Mouse (Mus musculus) right cerebral cortex, postnatal 14 days (tissue): Measurements from ENCODE around the gene Zfp36.
"Not testable (repeated sequence)": the region's sequence is repeated elsewhere in the genome, so short reads cannot be mapped to it uniquely, and the experiment has no call there.

ENCODE experiments used
- DNase-seq: peaks from one replicate; pipeline ENCODE4 v3.0.0; 2022

Zfp36 gene

DNA sequence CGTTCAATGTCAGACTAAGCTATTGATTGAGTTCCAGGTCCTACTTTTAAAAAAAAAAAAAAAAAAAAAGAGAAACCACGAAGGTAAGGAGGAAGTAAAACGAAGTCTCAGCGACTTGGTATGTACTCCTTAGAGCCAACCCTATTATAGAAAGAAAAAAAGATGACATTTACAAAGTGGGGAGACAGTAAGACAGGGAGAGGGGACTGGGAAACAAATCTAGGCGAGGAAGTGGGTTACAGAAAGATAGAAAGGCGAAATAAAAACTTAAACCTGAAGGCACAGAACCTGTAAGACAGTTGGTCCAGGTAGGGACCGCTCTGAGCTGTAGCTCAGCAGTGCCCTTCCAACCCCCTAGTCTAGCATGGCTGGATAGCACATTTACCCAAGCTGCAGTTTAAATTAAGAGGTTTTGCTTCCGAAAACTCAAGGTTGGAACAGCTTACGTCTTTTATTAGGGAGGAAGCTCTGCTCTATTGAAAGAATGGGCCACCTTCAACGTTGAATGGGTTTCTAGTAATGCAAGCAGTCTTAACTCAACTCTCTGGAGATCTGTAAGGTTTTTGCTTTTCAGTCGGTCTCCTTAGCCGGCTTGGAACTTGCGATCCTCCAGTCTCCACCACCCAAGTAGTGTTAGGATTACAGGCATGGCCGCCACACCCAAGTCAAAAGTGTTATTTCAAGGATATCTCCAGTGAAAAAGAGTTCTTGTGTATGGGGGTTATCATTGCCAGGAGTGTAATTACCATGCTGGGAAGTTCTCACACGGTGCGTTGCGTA is at the start of gene Zfp36:
Zfp36 (minus strand) TSS at position 17 of the 780 bp plus-strand sequence.
- DNase-seq: no peak

DNA sequence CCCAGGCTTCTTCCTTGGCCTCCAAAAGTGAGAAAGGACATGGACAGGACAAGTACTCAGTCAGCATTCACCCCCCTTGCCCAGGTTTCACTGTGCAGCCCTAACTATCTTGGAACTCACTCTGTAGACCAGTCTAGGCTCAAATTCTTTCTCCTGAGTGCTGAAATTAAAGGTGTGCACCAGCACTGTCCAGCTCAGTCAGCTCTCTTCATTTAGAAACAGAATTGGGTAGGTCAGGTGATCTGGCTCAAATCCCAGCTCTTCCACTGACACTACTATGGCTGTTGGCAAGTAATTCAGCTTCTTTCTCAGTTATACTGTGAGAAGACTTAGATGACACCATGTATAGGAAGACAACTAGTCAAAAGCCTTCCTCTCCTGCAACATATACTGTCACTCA is 47.7 kb upstream of the Zfp36 start:
- DNase-seq: no peak

- DNase-seq: no peak
Observed at GRCm38 (mm10) chr7:28423018-28423417, 43.0 kb upstream of the Zfp36 start.

DNA sequence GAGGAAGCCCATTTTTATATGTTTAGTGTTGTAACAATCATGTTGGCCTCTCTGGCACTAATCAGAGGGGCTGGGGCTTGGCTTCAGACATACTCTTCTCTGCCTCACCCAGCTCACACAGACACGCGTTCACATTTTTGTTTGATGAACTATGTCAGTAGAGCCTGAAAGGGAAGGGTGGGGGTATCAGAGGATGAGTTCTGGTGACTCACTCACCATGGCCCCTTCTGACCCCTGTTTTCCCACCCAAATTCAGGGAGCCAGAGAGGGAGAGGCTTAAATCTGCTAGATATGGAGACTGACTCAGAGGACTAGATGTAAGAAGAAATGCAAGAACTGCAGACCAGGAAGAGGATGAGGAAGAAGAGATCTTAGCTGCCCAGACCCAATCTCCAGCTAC is 39.4 kb upstream of the Zfp36 start:
- DNase-seq: no peak

GRCm38 (mm10) chr7:28418096-28418670 is 38.1 kb upstream of the Zfp36 start:
- no peak for DNase-seq

DNA sequence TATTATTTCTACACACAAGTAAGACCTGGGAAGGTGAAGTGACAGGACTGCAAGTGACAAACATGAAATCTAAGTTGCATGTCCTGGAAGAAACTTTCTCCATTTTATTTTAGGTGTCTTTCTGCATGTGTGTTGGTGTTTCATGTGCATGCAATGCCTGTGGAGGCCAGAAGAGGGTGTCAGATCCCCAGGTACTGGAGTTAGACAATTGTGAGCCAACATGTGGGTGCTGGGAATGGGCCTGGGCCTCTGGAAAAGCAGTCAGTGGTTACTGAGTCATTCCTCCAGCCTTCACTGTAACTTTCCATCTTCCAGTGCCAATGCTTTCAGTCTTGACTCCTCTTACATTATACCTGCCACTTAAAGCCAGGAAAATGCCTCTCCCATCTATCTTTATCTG is 37.3 kb upstream of the Zfp36 start:
- DNase-seq: no peak

DNA sequence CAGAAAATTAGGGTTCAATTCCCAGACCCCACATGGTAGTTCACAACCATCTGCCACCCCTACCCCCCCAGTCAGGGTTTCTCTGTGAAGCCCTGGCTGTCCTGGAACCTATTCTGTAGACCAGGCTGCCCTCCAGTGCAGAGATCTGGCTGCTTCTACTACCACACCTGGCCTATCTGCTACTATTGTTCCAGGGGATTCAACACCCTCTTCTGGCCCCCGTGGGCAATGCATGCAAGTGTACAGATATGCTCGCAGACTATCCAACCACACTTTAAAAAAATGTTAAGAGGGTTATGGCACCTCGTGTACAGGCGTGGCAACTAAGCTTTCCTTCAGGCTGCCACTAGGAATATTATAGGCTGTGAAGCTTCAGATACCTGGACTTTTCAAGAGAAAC is 32.8 kb upstream of the Zfp36 start:
- DNase-seq: no peak

GRCm38 (mm10) chr7:28410841-28411475 is 30.9 kb upstream of the Zfp36 start:
- DNase-seq: no peak

DNA sequence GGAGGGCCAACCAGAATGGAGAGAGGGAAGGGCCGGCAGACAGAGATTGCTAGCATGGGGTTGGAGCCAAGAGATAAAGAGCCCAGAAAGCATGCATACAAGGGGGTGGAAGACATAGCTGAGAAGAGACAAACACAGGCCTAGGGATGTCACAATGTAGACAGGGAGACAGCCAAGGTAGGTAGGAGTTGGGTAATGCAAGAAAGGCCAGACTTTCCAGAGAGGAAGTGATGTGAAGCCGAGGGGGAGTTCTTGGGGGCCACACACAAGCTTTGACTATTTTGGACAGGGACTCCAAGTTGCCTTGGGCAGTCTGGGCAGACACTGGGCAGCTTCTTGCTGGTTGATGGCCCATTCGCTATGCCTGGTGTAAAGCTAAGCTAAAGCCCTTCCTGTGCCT is 21.9 kb upstream of the Zfp36 start:
- DNase-seq: no peak

DNA sequence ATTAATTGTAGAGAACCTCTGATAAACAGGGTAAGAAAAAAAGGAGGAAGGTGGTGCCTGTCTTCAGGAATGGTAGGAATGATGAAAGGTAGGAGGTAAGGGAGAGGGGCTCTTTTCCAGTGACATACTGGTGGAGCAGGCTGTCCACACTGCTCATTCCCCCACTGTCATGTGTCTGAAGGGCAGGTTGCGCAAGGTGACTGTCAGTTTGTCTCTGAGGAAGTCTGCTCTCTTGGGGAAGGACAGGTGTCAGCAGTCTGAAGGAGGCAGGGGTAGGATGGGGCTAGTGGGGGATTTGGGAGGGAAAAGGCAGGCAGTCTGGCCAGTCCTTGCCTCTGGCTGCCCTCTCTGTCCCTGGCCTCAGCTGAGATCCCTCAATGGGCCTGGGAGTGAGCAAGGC is 21.0 kb upstream of the Zfp36 start:
- no peak for DNase-seq

DNA sequence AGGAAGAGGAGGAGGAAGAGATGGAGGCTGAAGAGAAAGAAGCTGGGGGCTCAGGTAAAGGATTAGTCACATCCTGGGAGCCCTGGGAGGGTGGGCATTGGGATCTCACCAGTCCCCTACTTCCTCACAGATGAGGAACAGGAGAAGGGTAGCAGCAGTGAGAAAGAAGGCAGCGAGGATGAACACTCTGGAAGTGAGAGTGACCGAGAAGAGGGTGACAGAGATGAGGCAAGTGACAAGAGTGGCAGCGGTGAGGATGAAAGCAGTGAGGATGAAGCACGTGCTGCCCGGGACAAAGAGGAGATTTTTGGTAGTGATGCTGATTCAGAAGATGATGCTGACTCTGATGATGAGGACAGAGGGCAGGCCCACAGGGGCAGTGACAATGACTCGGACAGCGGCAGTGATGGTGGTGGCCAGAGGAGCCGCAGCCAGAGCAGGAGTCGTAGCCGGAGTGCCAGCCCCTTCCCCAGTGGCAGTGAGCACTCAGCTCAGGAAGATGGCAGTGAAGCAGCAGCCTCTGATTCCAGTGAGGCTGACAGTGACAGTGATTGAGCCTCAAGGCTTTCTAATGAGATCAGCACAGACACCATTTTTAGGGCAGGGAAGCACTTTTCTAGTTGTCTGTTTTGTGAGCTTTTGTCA is 18.8 kb upstream of the Zfp36 start:
- DNase-seq: no peak

DNA sequence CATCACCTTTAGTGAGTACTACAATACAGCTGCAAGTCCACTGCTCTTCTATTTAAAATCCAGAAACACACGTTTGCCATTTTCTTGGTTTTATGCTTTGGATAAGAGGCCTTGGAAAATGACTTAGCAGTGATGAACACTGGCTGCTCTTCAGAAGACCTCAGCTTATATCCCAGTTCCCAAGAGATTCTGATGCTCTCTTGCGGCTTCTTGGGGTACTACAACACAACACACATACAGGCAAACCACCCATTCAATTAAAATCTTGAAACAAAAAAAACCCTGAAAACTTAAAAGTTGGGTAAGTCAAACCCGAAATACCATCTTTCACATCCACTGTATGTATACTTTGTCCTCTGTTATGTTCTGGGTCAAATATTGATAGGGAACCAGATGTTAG is 17.9 kb upstream of the Zfp36 start:
- DNase-seq: no peak

GRCm38 (mm10) chr7:28395425-28395824 is 15.4 kb upstream of the Zfp36 start:
- DNase-seq: no peak

DNA sequence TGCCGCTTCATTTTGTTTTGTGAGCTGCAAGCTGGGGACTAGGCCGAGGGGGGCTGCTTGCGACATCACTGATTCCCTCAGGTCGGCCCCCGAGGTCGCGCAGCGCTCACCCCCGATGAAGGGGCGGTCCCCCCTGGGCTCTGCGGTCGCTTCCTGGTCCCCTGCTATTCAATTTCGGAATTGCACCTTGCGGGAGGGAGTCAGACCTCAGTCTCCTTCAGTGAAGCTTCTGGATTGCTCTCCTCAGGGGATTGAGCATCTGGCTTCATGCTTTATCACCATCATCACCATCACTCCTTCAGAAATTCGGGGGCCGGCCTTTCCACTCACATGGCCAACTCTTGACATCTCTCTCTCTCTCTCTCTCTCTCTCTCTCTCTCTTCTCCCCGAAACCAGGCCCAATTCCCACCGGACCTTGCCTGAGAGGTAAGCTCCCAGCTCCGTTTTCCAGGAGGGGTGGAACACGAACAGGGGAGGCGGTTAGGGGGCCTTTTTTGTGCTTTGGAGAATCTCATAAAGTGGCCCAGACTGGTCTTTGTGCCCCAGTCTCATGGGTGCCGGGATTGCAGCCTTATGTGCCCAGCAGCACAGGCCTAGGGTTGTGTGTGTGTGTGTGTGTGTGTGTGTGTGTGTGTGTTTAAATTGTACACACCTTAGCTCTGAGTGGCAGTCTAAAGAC is 13.4 kb upstream of the Zfp36 start:
- no peak for DNase-seq

DNA sequence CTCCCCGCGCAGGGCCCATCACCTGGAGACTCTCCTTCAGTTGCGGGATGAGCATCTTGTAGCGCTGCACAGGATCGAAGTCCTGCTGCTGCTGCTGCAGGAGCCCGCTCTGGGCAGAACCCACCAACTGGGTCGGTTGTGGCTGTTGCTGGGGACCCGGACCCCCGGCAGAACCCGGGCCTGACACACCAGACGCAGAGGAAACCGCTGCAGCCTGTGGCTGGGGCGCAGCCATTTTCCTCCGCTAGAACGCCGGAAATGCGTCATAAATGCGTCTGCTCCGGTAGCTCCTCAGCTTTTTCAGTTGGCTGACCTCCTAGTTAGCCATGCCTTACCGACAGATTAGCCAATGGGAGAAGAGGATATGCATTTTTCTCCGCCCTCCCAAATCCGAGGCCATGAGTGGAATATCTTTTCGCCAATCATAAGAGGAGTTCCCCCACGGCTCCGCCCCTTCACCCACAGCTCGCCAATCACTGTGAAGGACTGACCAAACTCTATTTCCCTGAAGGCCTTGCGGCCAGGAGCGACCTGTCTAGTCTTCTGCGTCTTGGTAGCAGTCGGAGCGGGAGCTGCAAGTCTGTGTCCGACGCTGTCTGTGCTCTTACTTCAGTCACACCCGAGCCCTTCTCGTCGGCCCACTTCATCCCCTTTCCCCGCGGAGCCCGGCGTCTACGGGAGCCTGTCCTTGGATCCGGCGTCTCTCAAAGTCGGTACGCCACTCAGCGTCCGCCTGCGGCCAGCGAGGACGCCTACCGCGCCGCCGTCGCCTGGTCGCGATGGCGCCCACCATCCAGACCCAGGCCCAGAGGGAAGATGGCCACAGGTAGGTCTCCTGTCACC is 12.6 kb upstream of the Zfp36 start, which contains the start of the genes Med29 and Paf1:
Med29 (minus strand) TSS at position 280 of the 843 bp plus-strand sequence.
Paf1 (plus strand) TSS at position 523 of the 843 bp plus-strand sequence.
- DNase-seq: peak; percentile 92

GRCm38 (mm10) chr7:28390331-28390730 is 10.3 kb upstream of the Zfp36 start:
- no peak for DNase-seq

DNA sequence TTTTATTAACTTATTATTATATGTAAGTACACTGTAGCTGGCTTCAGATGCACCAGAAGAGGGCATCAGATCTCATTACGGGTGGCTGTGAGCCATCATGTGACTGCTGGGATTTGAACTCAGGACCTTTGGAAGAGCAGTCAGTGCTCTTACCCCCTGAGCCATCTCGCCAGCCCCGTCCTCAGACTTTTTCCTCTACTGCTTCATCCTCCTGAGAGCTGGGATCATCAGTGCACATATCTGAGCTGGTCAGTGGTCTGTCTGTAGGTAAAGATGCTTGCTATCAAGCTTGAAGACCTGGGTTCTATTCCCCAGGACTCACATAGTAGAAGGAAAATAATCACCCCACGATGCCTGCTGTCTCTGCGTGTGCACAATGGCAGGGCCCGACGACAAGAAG is 7.3 kb upstream of the Zfp36 start:
- DNase-seq: not testable (repeated sequence)

DNA sequence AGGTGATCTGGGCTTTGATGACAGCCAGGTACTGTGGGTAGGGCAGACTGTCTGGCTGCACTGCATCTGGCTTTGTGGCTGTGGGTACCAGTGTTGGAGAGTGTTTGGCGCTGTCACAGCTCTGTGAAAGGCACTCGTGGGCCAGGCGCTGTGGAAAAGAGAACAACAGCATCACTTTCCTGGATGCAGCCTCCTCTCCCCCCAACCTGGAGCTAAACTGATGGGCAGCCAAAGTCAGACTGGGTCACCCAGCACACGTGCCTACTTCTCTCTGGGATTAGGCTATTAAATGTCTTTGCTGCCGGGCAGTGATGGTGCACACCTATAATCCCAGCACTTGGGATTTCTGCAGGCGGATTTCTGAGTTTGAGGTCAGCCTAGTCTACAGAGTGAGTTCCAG is 6.8 kb upstream of the Zfp36 start:
- not testable (repeated sequence) for DNase-seq

GRCm38 (mm10) chr7:28386462-28386861 is 6.4 kb upstream of the Zfp36 start:
- DNase-seq: peak; percentile 90

DNA sequence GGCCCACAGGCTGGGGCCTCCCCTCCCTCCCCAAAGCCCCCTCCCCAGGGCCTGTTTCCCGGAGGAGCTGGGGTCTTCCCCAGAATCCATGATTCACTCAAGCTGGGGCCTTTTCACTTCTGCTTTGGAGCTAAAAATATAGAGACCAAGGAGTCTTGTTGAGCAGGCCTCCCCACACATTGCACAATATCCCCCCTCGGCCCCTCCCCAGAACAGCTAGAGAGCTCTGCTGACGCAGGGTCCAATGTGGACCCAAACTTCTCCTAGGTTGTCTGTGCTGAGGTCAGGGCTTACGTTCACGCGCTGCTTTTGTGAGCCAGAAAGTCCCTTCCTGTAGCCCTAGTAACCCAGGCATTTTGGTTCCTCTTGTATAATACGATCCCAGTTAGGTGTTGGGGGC is 6.0 kb upstream of the Zfp36 start:
- DNase-seq: no peak

GRCm38 (mm10) chr7:28385196-28385595 is 5.1 kb upstream of the Zfp36 start:
- DNase-seq: no peak

- no peak for DNase-seq
Observed at GRCm38 (mm10) chr7:28384162-28384561, 4.1 kb upstream of the Zfp36 start.
